Mouse (Mus musculus) ES-E14 (cell line): ENCODE data around the gene Fen1. TPM values are rescaled to one million over a fixed set of nuclear protein-coding genes. Genes with fewer than 3 reads are reported as not detected.

ENCODE experiments used
- DNase-seq: peaks from one replicate; pipeline ENCODE4 v3.0.0-alpha.2; 2013; ENCODE audit warnings: low read depth, low spot score
- H3K27ac ChIP-seq: 2 replicates; pipeline ENCODE4 v1.5.1; 2012; ENCODE audit warnings: low read depth, mild to moderate bottlenecking, low read length, moderate library complexity, mixed read lengths; ENCODE audit not compliant: poor library complexity, insufficient read depth, severe bottlenecking
- H3K36me3 ChIP-seq: 2 replicates; pipeline ENCODE4 v1.6.1; 2012; ENCODE audit warnings: mild to moderate bottlenecking, low read length, moderate library complexity, mixed read lengths; ENCODE audit not compliant: control insufficient read depth, poor library complexity, insufficient read depth, severe bottlenecking
- H3K4me1 ChIP-seq, 2 experiments: fragments of 150-350 bp in 1 of 2; sonication (generic) in 1 of 2; 2 replicates each; pipeline ENCODE4 v1.6.1; 2012; ENCODE audit warnings: low read length in 2 of 2, mild to moderate bottlenecking in 1 of 2, mixed read lengths in 1 of 2; ENCODE audit not compliant: control insufficient read depth in 2 of 2, insufficient read depth in 2 of 2, poor library complexity in 1 of 2
- H3K4me3 ChIP-seq, 2 experiments: fragments of 150-350 bp in 1 of 2; sonication (generic) in 1 of 2; 2 replicates each; pipeline ENCODE4 v1.5.1; 2012; ENCODE audit warnings: low read length in 2 of 2, low read depth in 1 of 2, mild to moderate bottlenecking in 1 of 2, mixed read lengths in 1 of 2; ENCODE audit not compliant: insufficient read depth in 1 of 2, poor library complexity in 1 of 2, severe bottlenecking in 1 of 2
- H3K9ac ChIP-seq: 2 replicates; pipeline ENCODE4 v1.6.1; 2012; ENCODE audit warnings: low read depth, mild to moderate bottlenecking, low read length, mixed read lengths; ENCODE audit not compliant: poor library complexity, insufficient read depth, severe bottlenecking
- H3K9me3 ChIP-seq: fragments of 150-350 bp; sonication (generic); 2 replicates; pipeline ENCODE4 v1.6.1; 2012; ENCODE audit warnings: low read depth, mild to moderate bottlenecking, low read length; ENCODE audit not compliant: control insufficient read depth, insufficient read depth
- CHD2 ChIP-seq: IDR thresholded peaks from 2 replicates; pipeline ENCODE4 v1.6.1; 2014; ENCODE audit warnings: mild to moderate bottlenecking, low read depth, low read length, inconsistent platforms
- HCFC1 ChIP-seq: IDR thresholded peaks from 2 replicates; pipeline ENCODE4 v1.6.1; 2012; ENCODE audit warnings: low read length, inconsistent platforms, borderline replicate concordance; ENCODE audit not compliant: insufficient read depth
- MAFK ChIP-seq: IDR thresholded peaks from 2 replicates; pipeline ENCODE4 v1.6.1; 2014; ENCODE audit warnings: mild to moderate bottlenecking, low read depth, low read length, inconsistent platforms; ENCODE audit not compliant: insufficient read depth
- ZC3H11A ChIP-seq: IDR thresholded peaks from 2 replicates; pipeline ENCODE4 v1.6.1; 2012; ENCODE audit warnings: low read depth, mild to moderate bottlenecking, inconsistent platforms, low read length, borderline replicate concordance
- ZNF384 ChIP-seq: IDR thresholded peaks from 2 replicates; pipeline ENCODE4 v1.6.1; 2012; ENCODE audit warnings: low read depth, low read length, inconsistent platforms
- in situ Hi-C, 2 experiments: fragments of 600-800 bp; cut with MboI; formaldehyde crosslinking; loops; one replicate each; pipeline ENCODE4 v1.15.1; 2025; ENCODE audit warnings: low sequenced_read_pairs in 2 of 2, inconsistent platforms in 1 of 2; ENCODE audit not compliant: unreplicated experiment in 2 of 2
- total RNA-seq: library from RNA; depleted of rRNA; stranded (reverse); fragments of 300-350 nt; gene quantifications from 2 replicates; pipeline ENCODE4 v1.2.3, GENCODE M21; 2012

The Fen1 gene
- total RNA-seq, 1 experiment, result 113 TPM

GRCm38 (mm10) chr19:10238477-10238876 lies 34.5 kb upstream of the Fen1 start:
- Histone ChIP-seq H3K9ac (no peak overlapping the region), H3K9me3 (no peaks in the 10 kb centered on the region), H3K36me3 (peaks cover 10% of the 10 kb centered on the region; the same call in 1 of the 2 replicates), H3K27ac (no peak overlapping the region), H3K4me3 (no peak overlapping the region), H3K4me1 (peaks cover 11 to 39% of the 10 kb centered on the region in 2 experiments; a peak in 3 of 4 replicates)
- in situ Hi-C loops, result no loop called here
- TF ChIP-seq ZC3H11A, result no peak
- TF ChIP-seq MAFK, result no peak
- TF ChIP-seq ZNF384, result no peak
- TF ChIP-seq CHD2, result no peak
- TF ChIP-seq HCFC1, result no peak
- DNase-seq, result no peak

GRCm38 (mm10) chr19:10235784-10236565 lies 32.0 kb upstream of the Fen1 start:
- no peak overlapping the region for H3K4me3 ChIP-seq
- no peak for TF ChIP-seq ZC3H11A
- TF ChIP-seq HCFC1, result no peak
- no peak for TF ChIP-seq ZNF384
- no peak for TF ChIP-seq CHD2
- no peak for TF ChIP-seq MAFK
- in situ Hi-C loops, result no loop called here
- DNase-seq, result no peak
- H3K27ac ChIP-seq, result no peak overlapping the region
- no peaks in the 10 kb centered on the region for H3K9me3 ChIP-seq
- H3K36me3 ChIP-seq, result peaks cover 18% of the 10 kb centered on the region; the same call in 1 of the 2 replicates
- peaks cover 15 to 51% of the 10 kb centered on the region in 2 experiments for H3K4me1 ChIP-seq
- H3K9ac ChIP-seq, result no peak overlapping the region

GRCm38 (mm10) chr19:10232327-10233017 lies 28.5 kb upstream of the Fen1 start:
- Histone ChIP-seq H3K27ac (peak overlapping the region; percentile 84), H3K4me1 (peaks cover 11 to 61% of the 10 kb centered on the region in 2 experiments; a peak in 3 of 4 replicates), H3K9ac (peak overlapping the region; percentile 3; the same call in 1 of the 2 replicates), H3K9me3 (no peaks in the 10 kb centered on the region), H3K36me3 (peaks cover 33% of the 10 kb centered on the region; the same call in 1 of the 2 replicates), H3K4me3 (peak overlapping the region in 1 of 2 experiments; percentile 19; a peak in 2 of 4 replicates)
- in situ Hi-C loops, result no loop called here
- no peak for DNase-seq
- TF ChIP-seq ZC3H11A, result no peak
- TF ChIP-seq MAFK, result no peak
- no peak for TF ChIP-seq ZNF384
- TF ChIP-seq HCFC1, result no peak
- no peak for TF ChIP-seq CHD2

- Histone ChIP-seq H3K36me3 (peaks cover 35% of the 10 kb centered on the region; the same call in 1 of the 2 replicates), H3K27ac (peak overlapping the region; percentile 87), H3K9me3 (no peaks in the 10 kb centered on the region), H3K4me1 (peaks cover 15 to 64% of the 10 kb centered on the region in 2 experiments; a peak in 3 of 4 replicates), H3K9ac (peak overlapping the region; percentile 41; the same call in 1 of the 2 replicates), H3K4me3 (peak overlapping the region; percentile 30 to 36; a peak in 3 of 4 replicates)
- TF ChIP-seq ZNF384 (no peak), CHD2 (no peak), ZC3H11A (no peak), HCFC1 (no peak), MAFK (no peak)
- DNase-seq, result peak; percentile 49
- in situ Hi-C loops, result no loop called here
Measured at GRCm38 (mm10) chr19:10231871-10232270, 27.9 kb upstream of the Fen1 start.
